Mouse (Mus musculus): ENCODE data around the gene Bach2. TPM values are rescaled to one million over a fixed set of nuclear protein-coding genes. Genes with fewer than 3 reads are reported as not detected.

The Bach2 gene
- polyA plus RNA-seq, 2 experiments, result 0.45 to 0.67 TPM

DNA sequence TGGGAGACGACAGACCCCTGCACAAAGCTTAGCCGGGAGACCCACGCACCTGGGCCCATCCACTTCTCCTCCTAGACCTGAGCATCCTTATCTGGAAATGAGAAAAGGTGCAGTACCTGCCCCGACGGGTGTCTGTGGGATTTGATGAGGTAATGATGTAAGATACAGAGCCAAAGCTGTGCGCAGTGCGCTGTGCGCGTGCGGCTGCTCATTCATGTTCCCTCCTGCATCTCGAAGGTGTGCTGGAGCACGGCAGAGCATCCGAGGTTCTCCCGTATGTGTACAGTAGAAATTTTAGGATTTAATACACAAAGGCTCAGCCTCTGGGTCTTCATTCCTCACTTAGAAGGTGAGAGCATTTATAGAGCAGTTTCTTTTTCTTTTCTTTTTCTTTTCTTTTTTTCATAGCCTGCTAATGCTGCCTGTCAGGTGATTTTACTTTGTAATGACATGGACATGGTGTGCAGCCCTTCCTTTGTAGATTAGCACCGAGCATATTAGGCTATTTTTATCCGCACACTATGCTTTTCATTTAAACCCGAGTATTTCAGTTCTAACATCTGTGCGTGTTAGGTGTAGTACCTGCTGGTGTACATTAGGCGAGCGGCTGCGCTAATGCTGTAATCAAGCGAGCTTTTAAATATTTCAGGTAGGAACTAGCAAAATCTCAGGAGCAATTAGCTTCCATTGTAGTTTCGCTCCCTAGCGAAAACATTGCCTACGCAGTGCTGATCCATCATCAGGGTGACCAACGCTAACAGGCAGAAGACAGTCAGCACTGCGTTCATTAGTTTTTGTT lies 188.4 kb downstream of the Bach2 start:
- Histone ChIP-seq H3K36me3 (replicated peaks; ENCODE audit: control insufficient read depth, insufficient read depth, low read depth) (no peaks in the 10 kb centered on the region), H3K27ac (no peak overlapping the region), H3K4me2 (ENCODE audit: low read depth) (no peak overlapping the region), H3K4me3 (ENCODE audit: insufficient read depth in 1 of 2, low read depth in 2 of 2, low read length in 2 of 2) (no peak overlapping the region), H3K9me3 (ENCODE audit: control insufficient read depth, low read length) (no peaks in the 10 kb centered on the region), H3K9ac (replicated peaks) (no peak overlapping the region), H3K27me3 (ENCODE audit: control insufficient read depth, insufficient read depth, low read length) (no peaks in the 10 kb centered on the region), H3K4me1 (replicated peaks; ENCODE audit: control insufficient read depth in 2 of 2, insufficient read depth in 2 of 2, low read length in 1 of 2) (no peaks in the 10 kb centered on the region)
- WGBS (ENCODE audit: insufficient replicate concordance), result 75% methylated on average over 27 of the region's 27 CpGs
- ATAC-seq (ENCODE audit: insufficient read depth) (no peak), DNase-seq (ENCODE audit: low read depth in 3 of 3, low spot score in 3 of 3) (no peak)
- TF ChIP-seq EP300 (IDR thresholded peaks at IDR 0.05; ENCODE audit: low read depth), result no peak
- no peak for TF ChIP-seq CTCF (IDR thresholded peaks at IDR 0.05; ENCODE audit: low read depth)

DNA sequence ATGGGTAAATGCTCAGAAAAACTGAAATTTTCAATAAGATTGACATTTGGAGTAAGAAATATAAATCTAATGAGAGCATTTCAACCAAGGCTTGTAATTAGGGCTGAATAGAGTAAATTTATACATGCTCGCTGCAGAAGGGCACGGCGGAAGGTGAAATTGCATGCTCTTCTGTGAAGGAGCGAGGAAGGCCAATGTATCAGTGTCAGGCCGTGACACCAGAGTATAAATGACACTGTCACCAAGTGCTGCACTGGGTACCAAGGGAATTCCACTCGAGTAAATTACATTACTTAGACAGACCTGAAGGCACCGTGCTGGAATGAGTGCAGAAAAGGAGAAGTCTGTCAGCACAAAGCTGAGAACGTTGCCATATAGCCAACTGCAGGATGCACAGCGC lies 190.1 kb downstream of the Bach2 start:
- 62% methylated on average over 9 of the region's 9 CpGs for WGBS (ENCODE audit: insufficient replicate concordance)
- Histone ChIP-seq H3K4me3 (ENCODE audit: insufficient read depth in 1 of 2, low read depth in 2 of 2, low read length in 2 of 2) (no peak overlapping the region), H3K27me3 (ENCODE audit: control insufficient read depth, insufficient read depth, low read length) (no peaks in the 10 kb centered on the region), H3K4me2 (ENCODE audit: low read depth) (no peak overlapping the region), H3K9ac (replicated peaks) (no peak overlapping the region), H3K36me3 (replicated peaks; ENCODE audit: control insufficient read depth, insufficient read depth, low read depth) (no peaks in the 10 kb centered on the region), H3K9me3 (ENCODE audit: control insufficient read depth, low read length) (no peaks in the 10 kb centered on the region), H3K27ac (no peak overlapping the region), H3K4me1 (replicated peaks; ENCODE audit: control insufficient read depth in 2 of 2, insufficient read depth in 2 of 2, low read length in 1 of 2) (no peaks in the 10 kb centered on the region)
- ATAC-seq (ENCODE audit: insufficient read depth), result no peak
- TF ChIP-seq EP300 (IDR thresholded peaks at IDR 0.05; ENCODE audit: low read depth), result no peak
- no peak for TF ChIP-seq CTCF (IDR thresholded peaks at IDR 0.05; ENCODE audit: low read depth)
- no peak for DNase-seq (ENCODE audit: low read depth in 3 of 3, low spot score in 3 of 3)

DNA sequence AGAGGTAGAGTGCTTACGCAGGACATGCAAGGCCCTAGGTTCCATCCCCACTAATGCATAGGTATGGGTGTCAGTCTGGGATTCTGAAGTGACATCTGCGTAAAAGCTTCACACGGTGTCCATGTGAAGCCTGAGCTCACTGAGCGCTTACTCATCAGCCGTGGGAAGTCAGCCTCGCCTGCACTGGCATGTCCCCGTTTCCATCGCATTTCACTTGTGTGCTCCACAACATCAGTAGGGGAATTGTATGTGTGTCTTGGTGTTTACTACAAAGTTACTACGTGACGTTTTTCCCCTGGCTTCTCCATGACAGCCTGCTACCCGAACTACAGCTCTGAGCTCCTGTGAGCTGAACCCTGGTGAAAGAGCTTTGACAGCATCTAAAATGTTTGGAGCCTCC lies 191.5 kb downstream of the Bach2 start:
- no peak for DNase-seq (ENCODE audit: low read depth in 3 of 3, low spot score in 3 of 3)
- TF ChIP-seq EP300 (IDR thresholded peaks at IDR 0.05; ENCODE audit: low read depth) (no peak), CTCF (IDR thresholded peaks at IDR 0.05; ENCODE audit: low read depth) (no peak)
- no peak for ATAC-seq (ENCODE audit: insufficient read depth)
- Histone ChIP-seq H3K4me2 (ENCODE audit: low read depth) (no peak overlapping the region), H3K9me3 (ENCODE audit: control insufficient read depth, low read length) (no peaks in the 10 kb centered on the region), H3K9ac (replicated peaks) (no peak overlapping the region), H3K36me3 (replicated peaks; ENCODE audit: control insufficient read depth, insufficient read depth, low read depth) (no peaks in the 10 kb centered on the region), H3K27me3 (ENCODE audit: control insufficient read depth, insufficient read depth, low read length) (no peaks in the 10 kb centered on the region), H3K27ac (no peak overlapping the region), H3K4me3 (ENCODE audit: insufficient read depth in 1 of 2, low read depth in 2 of 2, low read length in 2 of 2) (no peak overlapping the region), H3K4me1 (replicated peaks; ENCODE audit: control insufficient read depth in 2 of 2, insufficient read depth in 2 of 2, low read length in 1 of 2) (no peaks in the 10 kb centered on the region)
- 70% methylated on average over 11 of the region's 11 CpGs for WGBS (ENCODE audit: insufficient replicate concordance)

DNA sequence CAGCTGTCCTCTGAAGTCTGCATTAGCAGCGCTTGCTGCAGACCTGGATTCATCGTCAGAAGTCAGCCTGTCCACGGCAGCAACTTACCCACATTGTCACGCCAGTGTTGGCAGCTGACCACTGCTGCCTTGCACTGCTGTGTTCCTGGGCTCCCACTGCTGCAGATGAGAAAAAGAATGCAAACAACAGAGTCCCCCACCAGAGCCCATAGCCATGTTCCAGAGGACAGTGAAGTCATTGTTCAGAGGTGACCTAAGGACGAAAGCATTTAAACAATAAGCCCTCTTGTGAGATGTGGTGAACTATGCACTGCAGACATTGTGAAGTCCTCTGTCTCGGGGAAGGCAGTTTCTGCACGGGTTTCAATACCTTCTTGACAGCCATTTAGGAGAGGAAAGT lies 192.4 kb downstream of the Bach2 start:
- 45% methylated on average over 7 of the region's 7 CpGs for WGBS (ENCODE audit: insufficient replicate concordance)
- H3K27me3 ChIP-seq (ENCODE audit: control insufficient read depth, insufficient read depth, low read length), result no peaks in the 10 kb centered on the region
- TF ChIP-seq CTCF (IDR thresholded peaks at IDR 0.05; ENCODE audit: low read depth) (no peak), EP300 (IDR thresholded peaks at IDR 0.05; ENCODE audit: low read depth) (no peak)
- no peaks in the 10 kb centered on the region for H3K36me3 ChIP-seq (replicated peaks; ENCODE audit: control insufficient read depth, insufficient read depth, low read depth)
- DNase-seq (ENCODE audit: low read depth in 3 of 3, low spot score in 3 of 3) (no peak), ATAC-seq (ENCODE audit: insufficient read depth) (no peak)
- H3K9ac ChIP-seq (replicated peaks), result no peak overlapping the region
- no peak overlapping the region for H3K4me2 ChIP-seq (ENCODE audit: low read depth)
- H3K4me1 ChIP-seq (replicated peaks; ENCODE audit: control insufficient read depth in 2 of 2, insufficient read depth in 2 of 2, low read length in 1 of 2), result no peaks in the 10 kb centered on the region
- no peak overlapping the region for H3K27ac ChIP-seq
- H3K9me3 ChIP-seq (ENCODE audit: control insufficient read depth, low read length), result no peaks in the 10 kb centered on the region
- H3K4me3 ChIP-seq (ENCODE audit: insufficient read depth in 1 of 2, low read depth in 2 of 2, low read length in 2 of 2), result no peak overlapping the region

DNA sequence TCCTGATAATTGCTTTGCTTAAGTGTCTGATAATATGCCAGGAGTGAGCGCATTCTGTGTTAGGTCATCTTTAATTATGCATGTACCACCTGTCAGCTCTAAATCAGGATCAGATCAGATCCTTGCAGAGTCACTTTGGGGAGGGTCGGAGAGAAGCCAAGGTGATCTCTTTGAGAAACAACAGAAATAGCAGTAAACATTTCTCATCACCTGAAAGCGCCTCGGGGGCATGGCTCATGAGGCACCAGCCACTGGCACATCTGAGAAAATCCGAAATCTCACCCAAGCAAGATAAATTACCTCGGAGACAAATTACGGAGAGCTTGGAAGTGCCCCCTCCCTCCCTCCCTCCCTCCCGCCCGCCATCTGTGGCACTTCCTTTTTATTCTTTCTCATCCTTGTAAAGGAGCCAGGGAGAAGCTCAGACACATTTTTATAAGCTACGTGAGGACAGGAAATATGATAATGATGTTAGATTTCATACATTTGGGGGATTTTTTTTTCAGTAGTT lies 193.7 kb downstream of the Bach2 start:
- Histone ChIP-seq H3K9ac (replicated peaks) (no peak overlapping the region), H3K4me3 (ENCODE audit: insufficient read depth in 1 of 2, low read depth in 2 of 2, low read length in 2 of 2) (no peak overlapping the region), H3K9me3 (ENCODE audit: control insufficient read depth, low read length) (no peaks in the 10 kb centered on the region), H3K27ac (no peak overlapping the region), H3K27me3 (ENCODE audit: control insufficient read depth, insufficient read depth, low read length) (no peaks in the 10 kb centered on the region), H3K4me1 (replicated peaks; ENCODE audit: control insufficient read depth in 2 of 2, insufficient read depth in 2 of 2, low read length in 1 of 2) (no peaks in the 10 kb centered on the region), H3K36me3 (replicated peaks; ENCODE audit: control insufficient read depth, insufficient read depth, low read depth) (no peaks in the 10 kb centered on the region), H3K4me2 (ENCODE audit: low read depth) (no peak overlapping the region)
- ATAC-seq (ENCODE audit: insufficient read depth), result no peak
- TF ChIP-seq EP300 (IDR thresholded peaks at IDR 0.05; ENCODE audit: low read depth) (no peak), CTCF (IDR thresholded peaks at IDR 0.05; ENCODE audit: low read depth) (no peak)
- no peak for DNase-seq (ENCODE audit: low read depth in 3 of 3, low spot score in 3 of 3)
- WGBS (ENCODE audit: insufficient replicate concordance), result 30% methylated on average over 10 of the region's 10 CpGs
